Mouse (Mus musculus) embryonic fibroblast, embryonic 13.5 days (primary cell): ENCODE data around the gene Gstp2.
"Not testable (repeated sequence)": the region's sequence is repeated elsewhere in the genome, so short reads cannot be mapped to it uniquely, and the experiment has no call there.

Experiments
- CTCF ChIP-seq: IDR thresholded peaks from 2 replicates; pipeline ENCODE4 v1.5.1; 2011; ENCODE audit warnings: mild to moderate bottlenecking, control low read depth, low read length, moderate library complexity, borderline replicate concordance; ENCODE audit not compliant: insufficient read depth
- POLR2A ChIP-seq: IDR thresholded peaks from 2 replicates; pipeline ENCODE4 v1.6.1; 2011; ENCODE audit warnings: low read depth, mild to moderate bottlenecking, control low read depth, low read length, moderate library complexity

DNA sequence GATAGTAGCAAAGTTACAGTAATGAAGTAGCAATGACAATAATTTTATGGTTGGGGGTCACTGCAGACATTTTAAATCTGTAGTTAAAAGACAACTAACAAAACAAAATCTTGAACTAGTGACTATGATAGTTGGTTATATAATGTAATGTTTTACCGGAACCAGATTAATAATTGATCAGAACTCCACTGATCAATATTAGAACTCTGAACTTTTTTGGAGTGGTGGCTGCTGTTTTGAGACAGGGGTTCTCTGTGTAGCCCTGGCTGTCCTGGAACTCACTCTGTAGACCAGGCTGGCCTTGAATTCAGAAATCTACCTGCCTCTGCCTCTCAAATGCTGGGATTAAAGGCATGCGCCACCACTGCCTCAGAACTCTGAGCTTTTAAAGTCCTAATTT is 22.4 kb upstream of the Gstp2 start:
- not testable (repeated sequence) for TF ChIP-seq CTCF, POLR2A
